Mouse (Mus musculus) intestine, embryonic 14.5 days (tissue): Measurements from ENCODE around the gene Ugt1a7c. TPM values are rescaled to one million over a fixed set of nuclear protein-coding genes. Genes with fewer than 3 reads are reported as not detected.

Source experiments
- ATAC-seq: fragments of 200-750 bp; cut with Nextera tagmentation; replicated peaks from 2 replicates; pipeline ENCODE4 v1.8.0; 2017; ENCODE audit warnings: low read depth, moderate number of reproducible peaks, moderate TSS enrichment, moderate library complexity; ENCODE audit not compliant: low FRiP score, low TSS enrichment
- DNase-seq: peaks from one replicate; pipeline ENCODE4 v3.0.0-alpha.2; 2018; ENCODE audit warnings: low spot score
- H3K27ac ChIP-seq: fragments of 300-500 bp; sonication (generic); 2 replicates; pipeline ENCODE4 v1.5.1; 2014; ENCODE audit warnings: low read depth, mild to moderate bottlenecking, control low read depth
- H3K27me3 ChIP-seq: fragments of 300-500 bp; sonication (generic); replicated peaks from 2 replicates; pipeline ENCODE4 v1.6.1; 2014; ENCODE audit warnings: low read length, control low read depth; ENCODE audit not compliant: control insufficient read depth, insufficient read depth
- H3K36me3 ChIP-seq: fragments of 300-500 bp; sonication (generic); 2 replicates; pipeline ENCODE4 v1.6.1; 2014; ENCODE audit warnings: low read length, control low read depth; ENCODE audit not compliant: control insufficient read depth, insufficient read depth
- H3K4me1 ChIP-seq: fragments of 300-500 bp; sonication (generic); replicated peaks from 2 replicates; pipeline ENCODE4 v1.6.1; 2014; ENCODE audit warnings: low read length, control low read depth, mixed read lengths; ENCODE audit not compliant: control insufficient read depth, insufficient read depth
- H3K4me2 ChIP-seq: fragments of 300-500 bp; sonication (generic); 2 replicates; pipeline ENCODE4 v1.6.1; 2014; ENCODE audit warnings: low read length
- H3K4me3 ChIP-seq: fragments of 300-500 bp; sonication (generic); 2 replicates; pipeline ENCODE4 v1.5.1; 2014; ENCODE audit warnings: low read depth, low read length, control low read depth, mixed read lengths
- H3K9ac ChIP-seq: fragments of 300-500 bp; sonication (generic); 2 replicates; pipeline ENCODE4 v1.6.1; 2014; ENCODE audit warnings: mild to moderate bottlenecking, low read length
- H3K9me3 ChIP-seq: fragments of 300-500 bp; sonication (generic); 2 replicates; pipeline ENCODE4 v1.6.1; 2016; ENCODE audit warnings: low read length, control low read depth; ENCODE audit not compliant: control insufficient read depth
- WGBS: fragments of 180-500 bp; shearing (Covaris S2); extraction: QIAGEN DNeasy Blood & Tissue Kit; methylation state at CpG from one replicate; pipeline ENCODE4 v1.1.7; 2014; 5-methylcytosine and 5-hydroxymethylcytosine counted together
- polyA plus RNA-seq: library from polyadenylated mRNA; unstranded; fragments of >200 nt; fragmentation: Nextera tagmentation; extraction: Ambion mirVana; gene quantifications from 2 replicates; pipeline ENCODE4 v1.2.1, GENCODE M21; 2014

Ugt1a7c gene
- polyA plus RNA-seq, 1 experiment from 2014 or later = 17.4 TPM

DNA sequence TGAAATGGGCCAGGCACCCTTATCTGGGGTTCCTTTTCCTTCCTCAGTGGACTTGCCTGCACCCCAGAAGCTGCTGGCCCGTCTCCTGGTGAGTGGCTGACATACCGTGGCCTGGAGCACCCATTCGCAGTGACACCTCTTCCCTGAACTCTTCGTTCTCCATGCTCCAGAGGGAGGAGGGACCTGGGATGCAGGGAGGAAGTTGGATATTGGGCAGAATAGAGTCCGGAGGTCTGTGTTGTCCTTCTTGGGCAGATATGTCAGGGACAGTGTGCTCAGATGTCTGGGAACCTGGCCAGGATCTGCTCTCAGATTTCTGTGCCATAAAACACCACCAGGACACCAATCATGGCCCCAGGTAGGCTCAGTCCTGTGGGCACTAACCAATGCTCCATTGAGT lies 145.2 kb downstream of the Ugt1a7c start:
- DNase-seq (no peak), ATAC-seq (no peak)
- no peak overlapping the region for H3K9ac ChIP-seq
- peaks cover 75% of the 10 kb centered on the region for H3K9me3 ChIP-seq
- no peaks in the 10 kb centered on the region for H3K4me1 ChIP-seq
- no peaks in the 10 kb centered on the region for H3K27me3 ChIP-seq
- no peaks in the 10 kb centered on the region for H3K36me3 ChIP-seq
- H3K27ac ChIP-seq = no peak overlapping the region
- no peak overlapping the region for H3K4me2 ChIP-seq
- no peak overlapping the region for H3K4me3 ChIP-seq
- WGBS = 76% methylated on average over 5 of the region's 5 CpGs

DNA sequence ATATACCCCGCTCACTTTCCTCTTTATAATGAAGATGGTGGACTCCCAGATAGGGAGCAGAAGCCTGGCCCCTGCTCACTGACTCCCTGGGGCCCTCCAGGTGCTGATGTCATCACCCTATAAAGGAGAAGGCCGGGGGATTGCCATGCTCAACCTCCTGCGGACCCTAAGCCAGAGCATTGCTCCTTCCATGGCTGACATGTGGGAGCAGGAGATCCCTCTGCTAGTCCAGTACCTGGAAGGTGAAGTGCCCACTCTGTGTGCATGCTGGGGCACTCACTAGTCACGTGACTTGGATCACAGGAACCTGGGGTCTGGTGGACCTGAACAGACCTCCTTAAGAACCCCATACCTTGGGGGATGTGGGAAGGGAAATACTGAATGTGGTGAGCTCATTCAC lies 145.7 kb downstream of the Ugt1a7c start:
- no peak overlapping the region for H3K4me2 ChIP-seq
- 71% methylated on average over 4 of the region's 4 CpGs for WGBS
- no peaks in the 10 kb centered on the region for H3K27me3 ChIP-seq
- H3K27ac ChIP-seq = no peak overlapping the region
- ATAC-seq (no peak), DNase-seq (no peak)
- no peak overlapping the region for H3K9ac ChIP-seq
- no peak overlapping the region for H3K4me3 ChIP-seq
- H3K9me3 ChIP-seq = peaks cover 73% of the 10 kb centered on the region
- H3K4me1 ChIP-seq = no peaks in the 10 kb centered on the region
- no peaks in the 10 kb centered on the region for H3K36me3 ChIP-seq

DNA sequence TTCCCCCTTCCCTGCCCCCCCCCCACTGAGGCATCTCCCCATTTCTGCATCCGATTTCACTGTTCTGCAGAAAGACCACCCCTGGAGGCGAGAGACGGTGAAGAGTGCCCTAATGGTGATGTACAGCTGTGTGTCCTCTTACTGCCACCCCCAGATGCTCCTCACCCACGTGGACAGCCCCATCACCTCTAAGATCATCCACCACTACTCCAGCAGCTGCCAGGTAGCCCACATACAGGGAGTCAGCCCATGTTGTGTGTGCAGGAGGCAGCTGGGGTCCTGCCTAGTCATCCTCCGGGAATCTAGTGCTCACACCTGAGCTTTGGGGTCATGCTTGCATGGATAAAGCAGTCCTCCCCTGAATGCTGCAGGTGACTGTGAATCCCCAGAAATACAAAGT lies 149.0 kb downstream of the Ugt1a7c start:
- no peaks in the 10 kb centered on the region for H3K4me1 ChIP-seq
- DNase-seq (no peak), ATAC-seq (no peak)
- no peak overlapping the region for H3K4me2 ChIP-seq
- no peak overlapping the region for H3K4me3 ChIP-seq
- WGBS = 67% methylated on average over 5 of the region's 5 CpGs
- peaks cover 67% of the 10 kb centered on the region for H3K9me3 ChIP-seq
- H3K27ac ChIP-seq = no peak overlapping the region
- no peaks in the 10 kb centered on the region for H3K36me3 ChIP-seq
- H3K27me3 ChIP-seq = no peaks in the 10 kb centered on the region
- H3K9ac ChIP-seq = no peak overlapping the region

DNA sequence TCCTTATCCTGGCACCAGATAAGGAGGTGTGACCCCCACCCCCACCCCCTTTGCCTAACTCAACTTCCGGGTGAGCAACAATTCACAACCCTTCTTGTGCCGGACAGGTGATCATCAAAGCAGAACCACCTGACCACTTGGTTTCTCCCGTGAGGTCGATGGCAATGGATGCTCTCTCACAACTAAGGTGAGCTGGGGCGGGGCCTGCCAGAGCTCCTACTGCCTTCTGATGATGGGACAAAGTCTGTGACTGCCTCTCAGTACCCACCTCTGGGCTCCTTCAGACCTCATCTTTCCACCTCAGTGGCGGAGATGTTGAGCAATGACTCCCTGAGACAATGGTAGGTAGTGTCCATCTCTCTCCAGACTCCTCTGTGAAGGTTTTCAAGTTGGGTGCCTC lies 151.0 kb downstream of the Ugt1a7c start:
- Histone ChIP-seq H3K9ac (no peak overlapping the region), H3K4me3 (no peak overlapping the region), H3K36me3 (no peaks in the 10 kb centered on the region), H3K27ac (no peak overlapping the region), H3K27me3 (no peaks in the 10 kb centered on the region), H3K9me3 (peaks cover 68% of the 10 kb centered on the region), H3K4me2 (no peak overlapping the region), H3K4me1 (no peaks in the 10 kb centered on the region)
- DNase-seq (no peak), ATAC-seq (no peak)
- 76% methylated on average over 6 of the region's 6 CpGs for WGBS

DNA sequence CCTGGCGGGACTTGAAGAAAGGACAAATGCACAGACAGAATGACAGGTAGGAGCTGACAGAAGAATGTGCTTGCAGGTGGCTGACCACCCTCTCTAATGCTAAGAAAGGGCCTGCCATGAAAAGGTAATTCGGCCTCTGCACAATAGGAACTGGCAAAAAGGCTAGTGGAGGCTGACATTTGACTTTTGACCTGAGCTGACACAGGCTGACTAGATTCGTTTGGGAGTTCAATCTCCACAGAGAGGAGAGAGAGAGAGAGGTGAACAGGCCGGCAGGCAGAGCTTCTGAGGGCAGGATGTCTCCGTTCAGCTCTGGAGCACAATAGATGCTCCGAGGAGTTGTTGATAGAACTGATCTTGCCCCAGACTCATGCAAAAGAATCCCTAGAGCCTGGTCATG lies 151.5 kb downstream of the Ugt1a7c start:
- WGBS = 47% methylated on average over 6 of the region's 6 CpGs
- H3K9me3 ChIP-seq = peaks cover 68% of the 10 kb centered on the region

DNA sequence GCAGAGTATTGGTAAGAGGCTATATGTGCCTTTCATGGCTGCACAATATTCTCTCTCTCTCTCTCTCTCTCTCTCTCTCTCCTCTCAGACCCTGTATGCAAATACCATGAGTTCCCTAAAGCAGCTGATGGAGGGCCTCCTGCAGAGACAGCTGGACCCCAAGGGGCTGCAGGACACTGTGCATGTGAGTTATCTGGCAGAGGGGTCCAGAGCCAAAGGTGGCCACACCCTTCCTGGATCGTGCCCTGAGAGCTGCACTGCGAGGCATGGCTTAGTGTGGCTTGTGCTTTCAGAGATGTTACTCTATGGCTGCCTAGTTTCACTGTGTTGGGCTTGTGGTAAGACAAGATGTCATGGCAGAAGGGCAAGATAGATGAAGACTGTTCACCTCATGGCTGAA lies 152.8 kb downstream of the Ugt1a7c start:
- H3K9ac ChIP-seq = no peak overlapping the region
- H3K4me2 ChIP-seq = no peak overlapping the region
- H3K36me3 ChIP-seq = no peaks in the 10 kb centered on the region
- no peak overlapping the region for H3K27ac ChIP-seq
- peaks cover 67% of the 10 kb centered on the region for H3K9me3 ChIP-seq
- WGBS = 50% methylated on average over 2 of the region's 2 CpGs
- no peaks in the 10 kb centered on the region for H3K27me3 ChIP-seq
- H3K4me3 ChIP-seq = no peak overlapping the region
- ATAC-seq = no peak
- no peak for DNase-seq
- no peaks in the 10 kb centered on the region for H3K4me1 ChIP-seq

More for the DNA sequence above, 151.5 kb downstream of the Ugt1a7c start:
- Histone ChIP-seq H3K36me3 (no peaks in the 10 kb centered on the region), H3K4me1 (no peaks in the 10 kb centered on the region), H3K4me2 (no peak overlapping the region), H3K9ac (no peak overlapping the region), H3K27ac (no peak overlapping the region), H3K4me3 (no peak overlapping the region), H3K27me3 (no peaks in the 10 kb centered on the region)
- ATAC-seq (no peak), DNase-seq (no peak)

DNA sequence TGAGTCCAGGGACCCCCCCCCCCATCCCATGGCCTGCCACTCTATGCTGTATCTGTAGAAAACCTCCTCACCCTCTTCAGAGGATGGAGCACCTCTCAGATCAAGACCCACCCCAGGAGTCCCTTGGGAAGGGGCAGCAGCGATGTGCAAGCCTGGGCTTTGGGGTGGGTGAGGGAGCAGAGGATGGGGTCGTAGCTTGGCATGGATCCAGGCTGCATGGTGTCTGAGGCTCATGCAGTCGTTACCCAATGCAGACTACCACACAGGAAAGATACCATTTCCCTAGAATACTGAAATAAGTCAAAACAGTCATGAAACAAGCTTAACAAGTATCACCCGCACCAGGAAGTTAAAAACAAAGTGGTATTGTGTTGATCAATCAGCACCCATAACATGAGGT lies 153.8 kb downstream of the Ugt1a7c start:
- Histone ChIP-seq H3K4me3 (no peak overlapping the region), H3K9me3 (peaks cover 63% of the 10 kb centered on the region), H3K4me2 (no peak overlapping the region), H3K36me3 (no peaks in the 10 kb centered on the region), H3K9ac (no peak overlapping the region), H3K27me3 (no peaks in the 10 kb centered on the region), H3K27ac (no peak overlapping the region), H3K4me1 (no peaks in the 10 kb centered on the region)
- 71% methylated on average over 4 of the region's 4 CpGs for WGBS
- ATAC-seq (no peak), DNase-seq (no peak)

DNA sequence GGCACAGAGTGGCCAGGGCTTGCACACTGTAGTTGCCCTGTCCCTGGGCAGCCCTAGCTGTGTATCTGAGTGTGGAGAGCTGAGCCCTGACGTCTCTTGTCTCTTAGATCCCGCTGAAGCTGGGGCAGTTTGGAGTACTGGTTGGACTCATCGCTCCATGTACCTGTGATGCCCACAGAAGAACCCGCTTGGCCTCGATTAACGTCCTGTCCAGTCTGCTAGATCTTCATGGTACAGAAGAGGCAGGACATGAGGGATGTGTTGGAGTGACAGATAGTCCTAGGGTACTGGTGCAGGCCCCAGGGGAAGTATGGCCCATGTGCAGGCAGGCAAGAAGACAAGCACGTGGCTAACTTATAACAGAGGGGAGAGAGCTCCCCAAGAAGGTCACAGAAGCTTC lies 154.7 kb downstream of the Ugt1a7c start:
- Histone ChIP-seq H3K4me1 (no peaks in the 10 kb centered on the region), H3K9ac (no peak overlapping the region), H3K27me3 (no peaks in the 10 kb centered on the region), H3K4me2 (no peak overlapping the region), H3K4me3 (no peak overlapping the region), H3K27ac (no peak overlapping the region), H3K36me3 (no peaks in the 10 kb centered on the region), H3K9me3 (peaks cover 59% of the 10 kb centered on the region)
- DNase-seq (no peak), ATAC-seq (no peak)
- WGBS = 78% methylated on average over 7 of the region's 7 CpGs

DNA sequence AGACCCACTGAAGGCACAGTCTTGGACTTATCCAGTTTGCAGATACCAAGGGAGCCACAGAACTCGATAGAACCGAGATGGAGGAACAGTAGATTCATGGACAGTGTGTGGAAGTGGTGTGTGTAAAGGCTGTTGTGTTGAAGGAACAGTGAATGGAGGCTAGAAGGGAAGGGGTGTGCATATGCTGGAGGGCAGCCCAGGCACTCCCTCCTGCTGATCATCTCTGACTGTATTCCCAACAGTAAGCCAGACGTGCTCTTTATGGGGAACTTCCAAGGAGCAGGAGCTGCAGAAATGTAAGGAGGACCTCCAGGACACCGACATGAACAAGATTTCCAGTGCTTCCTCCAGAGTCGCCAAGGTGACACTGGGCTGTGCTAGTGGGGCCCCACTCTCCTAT lies 155.2 kb downstream of the Ugt1a7c start:
- no peak for DNase-seq
- H3K4me1 ChIP-seq = no peaks in the 10 kb centered on the region
- H3K4me3 ChIP-seq = no peak overlapping the region
- H3K27me3 ChIP-seq = no peaks in the 10 kb centered on the region
- no peak overlapping the region for H3K9ac ChIP-seq
- 81% methylated on average over 5 of the region's 5 CpGs for WGBS
- peaks cover 62% of the 10 kb centered on the region for H3K9me3 ChIP-seq
- no peaks in the 10 kb centered on the region for H3K36me3 ChIP-seq
- H3K4me2 ChIP-seq = no peak overlapping the region
- H3K27ac ChIP-seq = no peak overlapping the region
- no peak for ATAC-seq
